Mouse (Mus musculus) left cerebral cortex, adult 2 months (tissue): ENCODE measurements around the gene Mapre1. TPM values are rescaled to one million over a fixed set of nuclear protein-coding genes. Genes with fewer than 3 reads are reported as not detected.

ENCODE experiments used
- DNase-seq, 2 experiments: peaks; one replicate each; pipeline ENCODE4 v3.0.0; 2021 to 2022; ENCODE audit warnings: low spot score in 2 of 2, mixed read lengths in 1 of 2; ENCODE audit errors: extremely low spot score in 1 of 2
- H3K27ac ChIP-seq: fragments of 200-600 bp; 2 replicates; pipeline ENCODE4 v1.8.1; 2022
- H3K4me3 ChIP-seq: fragments of 200-600 bp; 2 replicates; pipeline ENCODE4 v1.8.1; 2022
- CTCF ChIP-seq: fragments of 200-600 bp; IDR thresholded peaks from 2 replicates; pipeline ENCODE4 v1.8.1; 2022; ENCODE audit warnings: antibody characterized with exemption, mild to moderate bottlenecking, moderate library complexity
- intact Hi-C: fragments of 180-260 bp; cut with DNase I; formaldehyde crosslinking; loops from one replicate; pipeline ENCODE4 v1.15.1; 2025
- total RNA-seq, 2 experiments: library from RNA; stranded (reverse); gene quantifications; 2 replicates each; pipeline ENCODE4 v1.2.3; 2021

Mapre1 gene
- total RNA-seq, 2 experiments from 2014 or later = 76.5 to 83.6 TPM

DNA sequence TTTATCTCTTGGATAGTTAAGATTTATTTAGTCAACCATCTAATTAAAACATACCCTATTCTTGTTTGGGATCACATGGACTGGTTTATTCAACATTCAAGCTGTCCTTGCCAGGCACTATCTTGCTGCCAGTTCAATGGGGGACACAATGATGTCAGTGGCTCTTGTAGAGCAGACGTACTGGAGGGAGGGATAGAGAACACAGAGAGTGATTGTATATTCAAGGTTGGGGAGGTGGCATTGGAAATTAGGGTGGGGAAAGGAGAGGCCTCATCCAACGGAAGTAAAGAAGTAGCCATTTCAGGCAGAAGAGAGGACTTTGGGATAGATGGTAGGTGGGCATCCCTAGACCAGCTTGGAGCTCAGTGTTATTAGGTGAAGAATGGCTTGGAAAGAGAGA lies 16.2 kb upstream of the Mapre1 start:
- TF ChIP-seq CTCF = no peak
- Histone ChIP-seq H3K4me3 (no peak overlapping the region), H3K27ac (no peak overlapping the region)
- no peak for DNase-seq
- intact Hi-C loops = no loop called here

GRCm38 (mm10) chr2:153725291-153725690 lies 15.8 kb upstream of the Mapre1 start:
- Histone ChIP-seq H3K4me3 (no peak overlapping the region), H3K27ac (no peak overlapping the region)
- no peak for TF ChIP-seq CTCF
- DNase-seq = no peak
- intact Hi-C loops = no loop called here

DNA sequence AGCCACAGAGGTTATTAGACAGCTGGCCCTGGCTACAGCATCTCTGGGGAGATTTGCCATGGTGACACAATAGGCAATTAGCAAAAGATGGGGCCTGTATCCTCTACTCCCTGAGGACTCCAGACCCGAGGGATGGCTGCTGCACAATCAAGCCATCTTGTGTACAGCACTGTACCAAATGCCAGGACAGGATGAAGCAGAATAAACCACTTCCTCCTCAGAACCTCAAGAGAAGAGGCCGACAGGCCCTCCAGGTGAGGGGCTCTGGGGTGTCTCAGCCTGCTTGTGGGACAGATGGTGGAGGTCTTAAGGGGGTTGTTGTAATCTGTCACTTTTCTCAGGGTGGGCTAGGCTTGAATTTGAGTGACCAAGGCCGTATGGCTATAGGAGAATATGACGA lies 7.0 kb upstream of the Mapre1 start:
- Histone ChIP-seq H3K4me3 (no peak overlapping the region), H3K27ac (no peak overlapping the region)
- intact Hi-C loops = no loop called here
- no peak for DNase-seq
- TF ChIP-seq CTCF = no peak

GRCm38 (mm10) chr2:153741437-153742065 lies 477 bp downstream of the Mapre1 start:
- Histone ChIP-seq H3K4me3 (peak overlapping the region; percentile 81), H3K27ac (peak overlapping the region; percentile 94)
- peak in 1 of 2 experiments; percentile 26 for DNase-seq
- no peak for TF ChIP-seq CTCF
- intact Hi-C loops = loop anchor here (10.0 kb wide), 1 partner anchor 247 kb away; the partner anchor contains the start of gene 4930404H24Rik

DNA sequence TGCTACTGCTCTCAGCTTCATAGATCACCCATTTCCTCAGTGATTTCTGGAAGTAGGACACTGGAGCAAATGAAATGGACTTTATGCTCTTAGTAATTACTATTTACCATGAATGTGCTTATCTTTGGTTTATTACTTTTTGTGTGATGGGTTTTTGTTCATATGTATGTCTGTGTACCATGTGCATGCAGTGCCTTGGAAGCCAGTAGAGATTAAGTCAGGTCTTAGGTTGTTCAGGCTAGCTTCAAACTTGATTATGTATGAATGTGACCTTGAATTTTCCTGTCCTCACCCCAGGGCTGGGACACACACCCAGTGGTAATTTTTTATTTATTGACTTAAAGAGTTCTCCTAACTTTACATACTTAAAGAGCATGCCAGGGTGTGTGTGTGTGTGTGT lies 6.9 kb downstream of the Mapre1 start:
- no peak for TF ChIP-seq CTCF
- DNase-seq = no peak
- no peak overlapping the region for H3K27ac ChIP-seq
- H3K4me3 ChIP-seq = no peak overlapping the region
- intact Hi-C loops = loop anchor here (10.0 kb wide), 1 partner anchor 253 kb away; the partner anchor contains the start of gene 4930404H24Rik

DNA sequence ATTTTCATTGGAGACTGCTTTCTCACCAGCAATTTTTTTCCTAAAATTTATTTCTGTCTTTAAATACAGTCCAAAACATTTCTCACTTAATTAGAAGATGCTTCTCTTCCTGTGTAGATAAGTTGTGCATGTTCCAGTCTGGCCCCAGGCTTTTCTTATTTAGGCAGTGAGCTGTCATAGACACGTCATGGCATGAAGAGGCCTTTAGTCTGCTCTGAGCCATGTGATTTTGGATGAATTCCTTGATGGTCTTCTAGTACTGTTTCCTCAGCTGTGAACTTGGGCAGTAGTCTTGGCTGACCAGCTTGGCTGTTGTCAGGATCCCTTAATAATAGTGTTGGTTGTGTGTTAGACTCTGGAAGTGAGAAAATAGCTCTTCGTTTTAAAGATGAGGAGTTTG lies 9.3 kb downstream of the Mapre1 start:
- no peak for TF ChIP-seq CTCF
- H3K4me3 ChIP-seq = no peak overlapping the region
- no peak overlapping the region for H3K27ac ChIP-seq
- intact Hi-C loops = no loop called here
- no peak for DNase-seq

DNA sequence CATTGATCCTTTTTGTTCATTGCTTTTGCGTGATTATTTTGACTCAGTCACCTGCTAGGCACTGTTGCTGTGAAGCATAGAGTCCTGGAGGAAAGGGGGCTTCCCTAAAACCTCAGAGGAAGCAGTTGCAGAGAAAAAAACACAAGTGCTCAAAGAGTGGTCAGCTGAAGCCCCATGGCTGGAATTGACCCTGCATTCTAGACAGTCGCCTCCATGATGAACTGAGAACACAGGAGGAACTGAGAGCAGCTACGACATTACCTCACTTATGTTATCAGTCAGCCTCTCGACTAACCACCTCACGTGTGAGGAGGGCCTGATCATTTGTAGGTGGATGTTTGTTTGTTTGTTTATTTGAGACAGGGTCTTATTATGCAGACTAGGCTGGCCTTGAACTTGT lies 21.0 kb downstream of the Mapre1 start:
- intact Hi-C loops = no loop called here

GRCm38 (mm10) chr2:153767484-153767883 lies 26.4 kb downstream of the Mapre1 start:
- intact Hi-C loops = no loop called here
- TF ChIP-seq CTCF = no peak
- no peak overlapping the region for H3K27ac ChIP-seq
- no peak for DNase-seq
- no peak overlapping the region for H3K4me3 ChIP-seq

More for the DNA sequence above, 21.0 kb downstream of the Mapre1 start:
- Histone ChIP-seq H3K4me3 (no peak overlapping the region), H3K27ac (no peak overlapping the region)
- no peak for DNase-seq
- no peak for TF ChIP-seq CTCF

DNA sequence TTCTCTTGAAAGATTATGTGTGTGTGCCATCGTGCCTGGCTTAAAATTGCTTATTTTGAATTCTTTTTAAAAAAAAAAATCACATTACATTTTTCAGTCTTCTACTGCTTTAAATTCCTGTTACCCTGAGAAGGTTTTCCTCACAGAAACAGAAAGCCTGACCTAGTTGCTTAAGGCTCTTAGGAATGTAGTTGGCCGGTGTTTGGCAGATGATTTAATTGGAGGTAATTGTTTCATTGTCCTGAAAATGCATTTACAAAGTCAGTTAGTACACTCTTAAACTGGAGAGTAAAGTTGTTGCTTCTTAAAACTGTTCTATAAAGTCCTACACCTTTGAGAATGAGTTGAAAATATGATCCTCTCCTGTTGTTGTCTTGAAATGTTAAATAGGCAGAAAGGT lies 27.8 kb downstream of the Mapre1 start:
- intact Hi-C loops = no loop called here
- no peak for DNase-seq
- no peak overlapping the region for H3K4me3 ChIP-seq
- no peak overlapping the region for H3K27ac ChIP-seq
- TF ChIP-seq CTCF = no peak

DNA sequence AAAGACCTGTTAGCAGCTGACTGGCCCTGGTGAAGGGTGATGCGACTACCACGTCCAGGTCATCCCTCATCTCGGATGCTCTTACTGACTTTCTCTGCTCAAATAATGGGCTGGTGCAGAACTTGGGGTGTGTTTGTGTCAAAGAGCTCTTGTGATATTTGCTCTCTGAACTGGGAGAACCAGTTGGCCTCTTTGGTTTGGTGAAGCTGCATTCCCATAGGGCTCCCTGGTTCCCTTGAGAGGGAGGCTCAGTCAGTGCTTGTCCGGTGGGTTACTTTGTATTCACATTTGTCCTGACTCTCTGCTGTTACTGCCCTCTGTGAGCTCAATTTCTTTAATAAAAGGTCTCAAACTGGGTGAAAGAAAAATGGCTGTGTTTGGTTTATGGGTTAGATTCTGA lies 31.9 kb downstream of the Mapre1 start:
- DNase-seq = no peak
- Histone ChIP-seq H3K27ac (no peak overlapping the region), H3K4me3 (no peak overlapping the region)
- intact Hi-C loops = loop anchor here (5.0 kb wide), 1 partner anchor 61 kb away; no protein-coding TSS in a partner anchor
- no peak for TF ChIP-seq CTCF

GRCm38 (mm10) chr2:153775472-153775871 lies 34.4 kb downstream of the Mapre1 start:
- TF ChIP-seq CTCF = no peak
- DNase-seq = no peak
- H3K4me3 ChIP-seq = no peak overlapping the region
- H3K27ac ChIP-seq = no peak overlapping the region
- intact Hi-C loops = no loop called here

- intact Hi-C loops = no loop called here
- Histone ChIP-seq H3K27ac (no peak overlapping the region), H3K4me3 (peak overlapping the region; percentile 17)
- no peak for TF ChIP-seq CTCF
- DNase-seq = peak; percentile 53 to 63
Observed at GRCm38 (mm10) chr2:153778638-153779362, 37.7 kb downstream of the Mapre1 start.
